Mouse (Mus musculus): ENCODE measurements at regions not wholly inside any gene's neighbourhood (a gene's known extent, or its start where the extent isn't known, plus 50 kb on each side); places are given as distances from the start of the nearest gene placed in this dataset.

DNA sequence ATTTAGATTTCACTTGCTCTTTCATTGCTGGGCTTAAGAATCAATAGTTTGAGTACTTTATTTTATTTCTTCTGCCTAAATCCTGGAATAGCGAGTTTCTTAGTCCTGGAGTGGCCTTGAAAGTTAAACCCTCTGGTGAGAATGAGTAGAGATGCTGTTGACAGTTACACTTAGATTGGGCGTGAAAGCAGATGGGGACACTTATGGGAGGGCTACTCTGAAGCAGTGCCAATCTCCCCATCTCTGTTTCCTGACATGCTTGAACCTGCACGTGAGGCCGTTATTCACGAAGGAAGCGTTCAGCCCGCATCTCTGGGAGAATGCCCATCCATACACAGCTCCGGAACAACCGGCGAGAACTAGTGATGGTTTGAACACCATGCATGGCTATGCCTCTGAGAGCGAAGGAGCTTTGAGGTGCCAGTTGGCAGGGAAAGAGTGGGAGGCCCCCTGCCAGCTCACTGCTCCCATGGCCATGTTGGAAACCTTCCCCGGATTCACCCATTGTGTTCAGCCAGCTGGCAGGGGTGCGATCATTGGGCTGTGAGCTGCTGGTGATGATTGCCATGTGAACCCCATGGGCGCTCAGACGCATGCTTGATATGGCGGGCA lies 792.2 kb upstream of the Got2 start:
- no peak for DNase-seq (ENCODE audit: low spot score)
- H3K27me3 ChIP-seq (ENCODE audit: insufficient read depth, poor library complexity, severe bottlenecking), result no peaks in the 10 kb centered on the region
- no peak overlapping the region for H3K4me3 ChIP-seq
- 91% methylated on average over 16 of the region's 16 CpGs for WGBS
- H3K9me3 ChIP-seq, result no peaks in the 10 kb centered on the region
- no peak overlapping the region for H3K27ac ChIP-seq
- no peaks in the 10 kb centered on the region for H3K36me3 ChIP-seq
- no peaks in the 10 kb centered on the region for H3K4me1 ChIP-seq (replicated peaks)

DNA sequence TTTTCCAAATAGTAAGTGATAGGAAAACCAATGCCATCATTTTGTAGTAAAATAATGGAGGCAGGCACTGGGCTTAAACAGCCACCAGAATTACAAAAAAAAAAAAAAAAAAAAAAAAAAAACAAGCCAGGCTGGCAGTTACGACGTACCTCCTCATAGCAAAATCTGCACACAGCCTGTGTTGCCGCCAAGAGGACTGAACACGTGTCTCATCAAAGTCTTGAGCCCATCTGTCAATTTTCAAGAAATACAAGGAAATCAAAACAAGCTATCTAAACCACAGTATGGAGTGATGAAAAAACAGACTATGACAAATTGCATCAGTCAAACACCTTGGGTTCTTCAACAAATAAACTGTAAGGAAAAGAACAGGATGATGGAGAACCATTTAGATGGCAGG lies 791.2 kb upstream of the Got2 start:
- WGBS, result 78% methylated on average over 4 of the region's 4 CpGs
- Histone ChIP-seq H3K27me3 (ENCODE audit: insufficient read depth, poor library complexity, severe bottlenecking) (no peaks in the 10 kb centered on the region), H3K36me3 (no peaks in the 10 kb centered on the region), H3K4me1 (replicated peaks) (peaks cover 3% of the 10 kb centered on the region; the same call in 1 of the 2 replicates), H3K9me3 (no peaks in the 10 kb centered on the region), H3K4me3 (no peak overlapping the region), H3K27ac (no peak overlapping the region)
- no peak for DNase-seq (ENCODE audit: low spot score)

DNA sequence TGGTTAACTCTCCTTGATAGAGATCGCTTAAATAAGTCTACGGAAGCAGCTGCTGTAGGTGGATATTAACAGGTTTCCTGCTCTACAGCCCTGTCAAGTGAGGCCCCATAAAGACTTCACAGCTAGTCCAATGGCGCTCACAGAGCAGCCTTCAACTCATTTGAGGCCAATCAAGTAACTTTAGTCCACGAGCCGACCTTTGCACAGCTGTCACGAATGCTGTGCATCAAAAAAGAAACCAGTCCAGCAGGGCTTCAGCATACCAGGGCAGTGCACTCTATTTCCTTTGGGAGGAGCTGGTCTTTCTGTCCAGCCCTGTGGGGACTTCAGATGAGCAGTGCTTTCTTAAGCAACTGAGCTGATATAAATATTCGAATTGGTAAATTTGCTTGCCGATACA lies 786.4 kb upstream of the Got2 start:
- WGBS, result 72% methylated on average over 8 of the region's 8 CpGs
- Histone ChIP-seq H3K36me3 (no peaks in the 10 kb centered on the region), H3K4me3 (no peak overlapping the region), H3K4me1 (replicated peaks) (peaks cover 5% of the 10 kb centered on the region; the same call in 1 of the 2 replicates), H3K27me3 (ENCODE audit: insufficient read depth, poor library complexity, severe bottlenecking) (no peaks in the 10 kb centered on the region), H3K9me3 (no peaks in the 10 kb centered on the region), H3K27ac (no peak overlapping the region)
- peak; percentile 6 for DNase-seq (ENCODE audit: low spot score)

DNA sequence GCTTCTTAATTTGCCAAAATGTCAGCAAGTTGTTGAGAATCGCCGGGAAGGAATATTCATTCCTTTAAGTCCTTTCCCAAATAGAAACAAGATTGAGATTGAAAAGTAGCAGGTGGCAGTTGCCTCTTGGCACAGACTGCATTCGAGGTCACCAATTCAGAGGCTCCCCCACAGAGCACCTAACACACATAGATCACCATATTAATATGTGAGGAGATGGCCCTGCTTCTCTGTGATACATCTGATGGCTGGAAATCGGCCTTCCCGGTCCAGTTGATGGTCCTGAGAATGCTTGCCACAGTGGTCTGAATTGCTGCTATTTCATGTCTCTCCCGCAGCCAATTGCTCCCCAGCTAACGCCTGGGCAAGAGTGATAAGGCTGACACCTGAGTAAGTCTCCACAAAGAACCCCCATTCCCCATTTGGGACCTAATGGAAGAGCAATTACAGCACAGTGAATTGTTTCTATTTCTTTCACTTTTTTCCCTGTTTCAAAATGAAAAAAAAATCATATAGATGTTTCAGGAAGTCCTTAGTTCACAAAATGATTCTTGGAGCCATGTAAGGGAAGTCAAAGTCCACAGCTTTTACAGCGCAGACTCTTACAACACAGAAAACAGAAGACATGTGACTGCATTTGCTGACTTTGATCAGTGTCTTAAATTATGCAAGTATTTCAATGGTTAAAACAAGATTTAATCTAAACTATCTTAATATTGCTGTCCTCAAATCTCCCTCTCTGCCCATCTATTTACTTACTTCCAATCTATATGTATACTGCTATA lies 768.3 kb upstream of the Got2 start:
- 89% methylated on average over 8 of the region's 8 CpGs for WGBS
- H3K9me3 ChIP-seq, result no peaks in the 10 kb centered on the region

DNA sequence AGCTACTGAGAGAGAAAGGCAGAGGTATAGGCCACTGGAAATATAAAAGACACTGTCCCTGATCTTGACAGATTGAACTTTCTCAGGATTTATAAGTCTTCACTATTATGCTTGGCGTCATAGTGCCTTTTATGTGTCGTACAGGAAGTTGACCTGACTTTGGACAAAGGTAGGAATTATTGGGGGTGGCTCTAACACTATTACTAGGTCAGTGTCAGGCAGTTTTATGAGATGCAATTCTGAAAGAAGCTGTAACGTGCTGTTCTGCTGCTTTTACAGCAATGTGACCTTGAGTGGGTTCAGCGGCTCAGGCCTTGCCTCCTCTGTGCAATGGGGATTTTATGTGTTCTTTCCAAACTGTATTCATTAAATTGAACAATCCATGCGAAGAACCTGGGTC lies 759.4 kb upstream of the Got2 start:
- 90% methylated on average over 5 of the region's 5 CpGs for WGBS
- H3K9me3 ChIP-seq, result no peaks in the 10 kb centered on the region
- H3K27ac ChIP-seq, result no peak overlapping the region
- H3K27me3 ChIP-seq (ENCODE audit: insufficient read depth, poor library complexity, severe bottlenecking), result no peaks in the 10 kb centered on the region
- no peak for DNase-seq (ENCODE audit: low spot score)
- H3K36me3 ChIP-seq, result no peaks in the 10 kb centered on the region
- no peaks in the 10 kb centered on the region for H3K4me1 ChIP-seq (replicated peaks)
- no peak overlapping the region for H3K4me3 ChIP-seq

More for the DNA sequence above, 768.3 kb upstream of the Got2 start:
- DNase-seq (ENCODE audit: low spot score), result no peak
- no peaks in the 10 kb centered on the region for H3K36me3 ChIP-seq
- no peaks in the 10 kb centered on the region for H3K4me1 ChIP-seq (replicated peaks)
- H3K27me3 ChIP-seq (ENCODE audit: insufficient read depth, poor library complexity, severe bottlenecking), result no peaks in the 10 kb centered on the region
- H3K4me3 ChIP-seq, result no peak overlapping the region
- H3K27ac ChIP-seq, result no peak overlapping the region
